Mouse (Mus musculus) liver, embryonic 14.5 days (tissue): ENCODE results near the gene Acot11.

Experiments
- CTCF ChIP-seq: IDR thresholded peaks from 2 replicates; pipeline ENCODE4 v1.5.1; 2016; ENCODE audit warnings: antibody characterized with exemption, low read depth, control low read depth
- EP300 ChIP-seq: IDR thresholded peaks from 2 replicates; pipeline ENCODE4 v1.6.1; 2016; ENCODE audit warnings: antibody characterized with exemption, low read depth

DNA sequence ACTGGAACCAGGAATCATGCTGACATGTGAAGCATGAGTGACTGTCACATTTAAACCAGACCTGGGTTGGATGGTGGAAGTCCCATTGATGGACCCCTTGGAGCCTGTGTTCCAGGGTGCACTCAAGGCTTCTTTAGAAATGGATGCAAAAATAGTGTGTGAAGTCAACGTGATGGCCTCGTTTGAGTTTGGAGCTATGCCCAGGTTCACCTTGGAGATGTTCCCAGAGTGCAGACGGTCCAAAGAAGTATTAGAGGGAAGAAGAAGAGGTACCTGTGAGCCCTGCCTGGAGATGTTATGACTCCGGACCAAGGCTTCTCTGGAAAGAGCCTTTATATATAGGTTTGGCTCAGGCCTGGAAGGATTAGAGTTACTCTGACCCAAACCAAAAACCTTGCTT, 84.2 kb downstream of the Acot11 start:
- TF ChIP-seq EP300, result no peak
- no peak for TF ChIP-seq CTCF
